Mouse (Mus musculus): ENCODE data around the gene Mrps14.

Mrps14 gene

GRCm38 (mm10) chr1:160194529-160195336 is at the start of gene Mrps14:
Gene Mrps14 (plus strand): TSS chr1:160195215.
- peak; percentile 99 for DNase-seq (ENCODE audit: low read depth, low spot score)

- DNase-seq (ENCODE audit: low read depth, low spot score) = no peak
Measured at GRCm38 (mm10) chr1:160145606-160146005, 49.4 kb upstream of the Mrps14 start.

- DNase-seq (ENCODE audit: low read depth, low spot score) = no peak
Measured at GRCm38 (mm10) chr1:160147274-160147673, 47.7 kb upstream of the Mrps14 start.

- no peak for DNase-seq (ENCODE audit: low read depth, low spot score)
Measured at GRCm38 (mm10) chr1:160149291-160149906, 45.6 kb upstream of the Mrps14 start.

- no peak for DNase-seq (ENCODE audit: low read depth, low spot score)
Measured at GRCm38 (mm10) chr1:160150726-160151125, 44.3 kb upstream of the Mrps14 start.

GRCm38 (mm10) chr1:160153480-160153879 is 41.5 kb upstream of the Mrps14 start, which contains the start of gene Tnn:
Gene Tnn (minus strand): TSS chr1:160153580.
- no peak for DNase-seq (ENCODE audit: low read depth, low spot score)

GRCm38 (mm10) chr1:160158190-160158589 is 36.8 kb upstream of the Mrps14 start:
- DNase-seq (ENCODE audit: low read depth, low spot score) = no peak

- no peak for DNase-seq (ENCODE audit: low read depth, low spot score)
Measured at GRCm38 (mm10) chr1:160166600-160166999, 28.4 kb upstream of the Mrps14 start.

GRCm38 (mm10) chr1:160176903-160177302 is 18.1 kb upstream of the Mrps14 start:
- no peak for DNase-seq (ENCODE audit: low read depth, low spot score)

- DNase-seq (ENCODE audit: low read depth, low spot score) = no peak
Measured at GRCm38 (mm10) chr1:160181216-160181615, 13.8 kb upstream of the Mrps14 start.

- no peak for DNase-seq (ENCODE audit: low read depth, low spot score)
Measured at GRCm38 (mm10) chr1:160184506-160184905, 10.5 kb upstream of the Mrps14 start.

- no peak for DNase-seq (ENCODE audit: low read depth, low spot score)
Measured at GRCm38 (mm10) chr1:160195337-160195663, 285 bp downstream of the Mrps14 start.

GRCm38 (mm10) chr1:160205486-160205885 is 10.5 kb downstream of the Mrps14 start:
- no peak for DNase-seq (ENCODE audit: low read depth, low spot score)

- DNase-seq (ENCODE audit: low read depth, low spot score) = no peak
Measured at GRCm38 (mm10) chr1:160209844-160210243, 14.8 kb downstream of the Mrps14 start.

- no peak for DNase-seq (ENCODE audit: low read depth, low spot score)
Measured at GRCm38 (mm10) chr1:160210566-160210965, 15.6 kb downstream of the Mrps14 start.

GRCm38 (mm10) chr1:160211597-160212122 is 16.6 kb downstream of the Mrps14 start:
- DNase-seq (ENCODE audit: low read depth, low spot score) = no peak

GRCm38 (mm10) chr1:160212123-160212691 is 17.2 kb downstream of the Mrps14 start:
- DNase-seq (ENCODE audit: low read depth, low spot score) = peak; percentile 18

GRCm38 (mm10) chr1:160212703-160213669 is 18.0 kb downstream of the Mrps14 start, which contains the start of gene Cacybp:
Gene Cacybp (minus strand): TSS chr1:160212875.
- DNase-seq (ENCODE audit: low read depth, low spot score) = peak; percentile 100

- DNase-seq (ENCODE audit: low read depth, low spot score) = no peak
Measured at GRCm38 (mm10) chr1:160214171-160214570, 19.2 kb downstream of the Mrps14 start.

- no peak for DNase-seq (ENCODE audit: low read depth, low spot score)
Measured at GRCm38 (mm10) chr1:160217898-160218297, 22.9 kb downstream of the Mrps14 start.

- no peak for DNase-seq (ENCODE audit: low read depth, low spot score)
Measured at GRCm38 (mm10) chr1:160224093-160224492, 29.1 kb downstream of the Mrps14 start.
